ENCODE assay signal across 12 mouse cellular contexts in genomic region chr17:5004266-5004665, GRCm38 (mm10). TPM values are rescaled to one million over a fixed set of nuclear protein-coding genes. Genes with fewer than 3 reads are reported as not detected.
DNase-seq lines count a peak whose midpoint lies in the region; ATAC-seq and TF ChIP-seq lines count a peak whose summit lies in the region.
"Had no signal": no experiment of that assay in that cellular context is flagged by ENCODE, and none has a peak within 500 bp of the region (broad histone marks: within the 10 kb centered on the region; RNA-seq: fewer than 3 reads in every experiment).

No protein-coding gene starts in this region.

- H3K9me3 ChIP-seq in heart, postnatal 0 days (replicated peaks; ENCODE audit: control insufficient read depth, low read length) = no peaks in the 10 kb centered on the region
- H3K9me3 ChIP-seq in midbrain, embryonic 10.5 days (replicated peaks) = no peaks in the 10 kb centered on the region
- no peaks in the 10 kb centered on the region for H3K9me3 ChIP-seq in midbrain, embryonic 15.5 days
- no peaks in the 10 kb centered on the region for H3K9me3 ChIP-seq in hindbrain, embryonic 13.5 days
- no peaks in the 10 kb centered on the region for H3K9me3 ChIP-seq in neural tube, embryonic 15.5 days (replicated peaks)
- H3K9me3 ChIP-seq: heart, embryonic 15.5 days; limb, embryonic 15.5 days had no signal

- DNase-seq in heart, postnatal 0 days (ENCODE audit: low spot score) = no peak
- no peak for DNase-seq in heart, postnatal 4 days
- DNase-seq in midbrain, embryonic 10.5 days (ENCODE audit: low spot score) = no peak
- DNase-seq in embryo, embryonic 10 days (ENCODE audit: low spot score) = no peak
- DNase-seq: cerebellum, adult 2 months; kidney, adult 8-10 months; thymus, postnatal 36 days had no signal

- peaks cover 82% of the 10 kb centered on the region for H3K4me1 ChIP-seq in heart, postnatal 0 days (ENCODE audit: control insufficient read depth, insufficient read depth)
- peaks cover 100% of the 10 kb centered on the region for H3K4me1 ChIP-seq in midbrain, embryonic 10.5 days
- peaks cover 95% of the 10 kb centered on the region for H3K4me1 ChIP-seq in midbrain, embryonic 15.5 days
- peaks cover 96% of the 10 kb centered on the region for H3K4me1 ChIP-seq in hindbrain, embryonic 13.5 days (replicated peaks)
- peaks cover 94% of the 10 kb centered on the region for H3K4me1 ChIP-seq in neural tube, embryonic 15.5 days

- WGBS in heart, postnatal 0 days = 52% methylated on average over 8 of the region's 8 CpGs
- 59% methylated on average over 8 of the region's 8 CpGs for WGBS in midbrain, embryonic 10.5 days
- WGBS in midbrain, embryonic 15.5 days = 58% methylated on average over 8 of the region's 8 CpGs
- WGBS in hindbrain, embryonic 13.5 days = 41% methylated on average over 8 of the region's 8 CpGs
- 48% methylated on average over 8 of the region's 8 CpGs for WGBS in neural tube, embryonic 15.5 days

- H3K36me3 ChIP-seq in heart, postnatal 0 days (replicated peaks; ENCODE audit: control insufficient read depth, insufficient read depth, low read length) = no peaks in the 10 kb centered on the region
- H3K36me3 ChIP-seq in midbrain, embryonic 10.5 days = no peaks in the 10 kb centered on the region
- H3K36me3 ChIP-seq in midbrain, embryonic 15.5 days (replicated peaks) = no peaks in the 10 kb centered on the region
- H3K36me3 ChIP-seq in hindbrain, embryonic 13.5 days = no peaks in the 10 kb centered on the region
- H3K36me3 ChIP-seq in neural tube, embryonic 15.5 days = no peaks in the 10 kb centered on the region
- H3K36me3 ChIP-seq: heart, embryonic 15.5 days; limb, embryonic 15.5 days had no signal

- TF ChIP-seq EP300 in heart, postnatal 0 days (IDR thresholded peaks at IDR 0.05; ENCODE audit: low read depth) = no peak

- peak; percentile 16; the same call in 1 of the 2 replicates for ATAC-seq in heart, postnatal 0 days (ENCODE audit: insufficient read depth, low read depth)
- no peak for ATAC-seq in midbrain, embryonic 15.5 days (replicated peaks)
- ATAC-seq in hindbrain, embryonic 13.5 days (ENCODE audit: low FRiP score) = no peak
- no peak; the same call in 1 of the 2 replicates for ATAC-seq in neural tube, embryonic 15.5 days (ENCODE audit: low FRiP score)

- H3K4me2 ChIP-seq in heart, postnatal 0 days (ENCODE audit: low read depth, low read length) = 0 out of 2 replicates have a peak overlapping the region, but pooled peaks have one; percentile 20
- H3K4me2 ChIP-seq in midbrain, embryonic 15.5 days = no peak overlapping the region
- H3K4me2 ChIP-seq in hindbrain, embryonic 13.5 days = peak overlapping the region; percentile 21
- peak overlapping the region; percentile 26 for H3K4me2 ChIP-seq in neural tube, embryonic 15.5 days
- H3K4me2 ChIP-seq: limb, embryonic 15.5 days had no signal

- H3K27ac ChIP-seq in heart, postnatal 0 days (ENCODE audit: low read depth) = no peak overlapping the region
- H3K27ac ChIP-seq in midbrain, embryonic 10.5 days (replicated peaks) = no peak overlapping the region
- no peak overlapping the region for H3K27ac ChIP-seq in midbrain, embryonic 15.5 days
- H3K27ac ChIP-seq in hindbrain, embryonic 13.5 days = 0 out of 2 replicates have a peak overlapping the region, but pooled peaks have one; percentile 35
- H3K27ac ChIP-seq in neural tube, embryonic 15.5 days (replicated peaks) = peak overlapping the region; percentile 23; the same call in 1 of the 2 replicates
- H3K27ac ChIP-seq: heart, embryonic 15.5 days; limb, embryonic 15.5 days had no signal

- no peak for TF ChIP-seq CTCF in heart, postnatal 0 days (IDR thresholded peaks at IDR 0.05; ENCODE audit: low read depth)

- H3K9ac ChIP-seq in heart, postnatal 0 days (replicated peaks; ENCODE audit: low read depth, low read length) = no peak overlapping the region
- no peak overlapping the region for H3K9ac ChIP-seq in midbrain, embryonic 15.5 days
- H3K9ac ChIP-seq in hindbrain, embryonic 13.5 days = peak overlapping the region; percentile 43; the same call in 1 of the 2 replicates
- peak overlapping the region; percentile 10; the same call in 1 of the 2 replicates for H3K9ac ChIP-seq in neural tube, embryonic 15.5 days (replicated peaks)
- H3K9ac ChIP-seq: heart, embryonic 15.5 days; limb, embryonic 15.5 days had no signal

- H3K27me3 ChIP-seq in heart, postnatal 0 days (ENCODE audit: control insufficient read depth, insufficient read depth, low read length) = no peaks in the 10 kb centered on the region
- no peaks in the 10 kb centered on the region for H3K27me3 ChIP-seq in midbrain, embryonic 10.5 days (ENCODE audit: low read depth, poor library complexity, severe bottlenecking)
- no peaks in the 10 kb centered on the region for H3K27me3 ChIP-seq in midbrain, embryonic 15.5 days (replicated peaks)
- H3K27me3 ChIP-seq in hindbrain, embryonic 13.5 days = no peaks in the 10 kb centered on the region
- H3K27me3 ChIP-seq in neural tube, embryonic 15.5 days (replicated peaks) = no peaks in the 10 kb centered on the region
- H3K27me3 ChIP-seq: heart, embryonic 15.5 days; limb, embryonic 15.5 days had no signal

- no peak overlapping the region for H3K4me3 ChIP-seq in heart, postnatal 0 days (ENCODE audit: low read depth, low read length)
- peak overlapping the region; percentile 9; the same call in 1 of the 2 replicates for H3K4me3 ChIP-seq in midbrain, embryonic 10.5 days
- no peak overlapping the region for H3K4me3 ChIP-seq in midbrain, embryonic 15.5 days
- H3K4me3 ChIP-seq in hindbrain, embryonic 13.5 days = no peak overlapping the region
- H3K4me3 ChIP-seq in neural tube, embryonic 15.5 days (replicated peaks) = no peak overlapping the region
- H3K4me3 ChIP-seq: heart, embryonic 15.5 days; limb, embryonic 15.5 days had no signal

RNA-seq across cellular contexts. Expression of gene Arid1b, which starts 10.1 kb away (rescaled TPM):
- 26.8 and 27.3 TPM in 2 replicates for total RNA-seq in heart, postnatal 0 days (2014; rRNA removed; ENCODE audit: low replicate concordance)
- polyA plus RNA-seq in heart, postnatal 0 days (2015; fragmentation: Nextera tagmentation; extraction: Ambion mirVana) = 4.1 and 4.4 TPM in 2 replicates
- total RNA-seq in heart, postnatal 4 days (2021) = 10 to 100 TPM; 40.5 to 41.6 TPM
- polyA plus RNA-seq in midbrain, embryonic 10.5 days (2016; fragmentation: Nextera tagmentation; extraction: Ambion mirVana) = 8.9 and 10.8 TPM in 2 replicates
- polyA plus RNA-seq in midbrain, embryonic 15.5 days (2015; fragmentation: Nextera tagmentation; extraction: Ambion mirVana) = 14.4 and 16.5 TPM in 2 replicates
- 14.8 and 16.1 TPM in 2 replicates for polyA plus RNA-seq in hindbrain, embryonic 13.5 days (2015; fragmentation: Nextera tagmentation; extraction: Ambion mirVana)
- polyA plus RNA-seq in neural tube, embryonic 15.5 days (2015; fragmentation: Nextera tagmentation; extraction: Ambion mirVana) = 12.5 and 13.5 TPM in 2 replicates

Comparison
In these comparisons a context has a peak if more than half of its experiments do, and no peak if none do; other contexts are left out.
1. H3K27ac ChIP-seq: peak in hindbrain, embryonic 13.5 days (single experiment) and neural tube, embryonic 15.5 days (single experiment); none in heart, postnatal 0 days (single experiment), midbrain, embryonic 10.5 days (single experiment) and midbrain, embryonic 15.5 days (single experiment).
2. H3K9ac ChIP-seq: peak in hindbrain, embryonic 13.5 days (single experiment) and neural tube, embryonic 15.5 days (single experiment); none in heart, postnatal 0 days (single experiment) and midbrain, embryonic 15.5 days (single experiment).